Mouse (Mus musculus): Measurements from ENCODE around the gene Acad10.
"Not testable (repeated sequence)": the region's sequence is repeated elsewhere in the genome, so short reads cannot be mapped to it uniquely, and the experiment has no call there.

The Acad10 gene

DNA sequence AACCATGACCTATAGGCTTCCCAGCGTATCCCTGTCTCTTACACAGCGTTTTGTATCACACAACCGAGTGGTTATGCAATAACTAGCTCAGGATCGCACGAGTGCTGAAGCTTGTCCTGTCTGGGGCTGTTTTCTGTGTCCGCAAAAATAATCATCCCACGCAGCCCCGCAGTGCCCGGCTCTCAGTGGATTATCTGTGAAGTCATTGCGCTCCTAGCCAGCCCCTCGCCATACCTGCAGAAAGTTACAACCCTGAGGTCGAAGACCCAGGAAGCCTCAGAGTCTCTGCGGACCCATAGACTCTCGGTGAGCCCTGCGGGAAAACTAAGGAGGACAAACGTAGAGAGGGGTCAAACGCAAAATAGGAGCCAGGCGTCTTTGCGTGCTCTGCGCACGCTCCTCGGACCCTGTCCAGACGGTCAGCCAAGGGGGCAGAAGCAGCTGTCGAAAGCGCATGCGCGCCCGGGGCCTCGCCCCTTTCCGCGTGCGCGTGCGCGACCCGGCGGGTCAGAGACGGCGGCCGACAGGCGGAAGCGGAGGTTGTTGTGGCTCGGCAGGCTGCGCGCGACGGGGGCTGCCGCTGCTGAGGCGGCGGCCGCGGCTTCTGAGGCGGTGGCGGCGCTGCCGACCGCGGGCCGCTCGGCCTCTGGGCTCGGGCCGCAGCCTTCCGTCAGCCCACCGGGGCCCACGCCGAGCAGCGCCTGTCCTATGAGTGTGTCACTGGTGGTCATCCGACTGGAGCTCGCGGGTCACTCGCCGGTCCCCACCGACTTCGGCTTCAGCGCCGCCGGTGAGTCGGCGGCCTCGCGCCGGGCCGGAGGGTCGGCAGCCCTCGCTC, at the start of gene Acad10, which contains the start of gene Brap:
Acad10 (minus strand) TSS at position 456 of the 838 bp plus-strand sequence.
Brap (plus strand) TSS at position 505 of the 838 bp plus-strand sequence.
- DNase-seq (ENCODE audit: low read depth): peak; percentile 97

GRCm38 (mm10) chr5:121704512-121705248, 44.4 kb upstream of the Acad10 start:
- peak; percentile 54 for DNase-seq (ENCODE audit: low read depth)

GRCm38 (mm10) chr5:121703341-121703740, 43.0 kb upstream of the Acad10 start:
- no peak for DNase-seq (ENCODE audit: low read depth)

DNA sequence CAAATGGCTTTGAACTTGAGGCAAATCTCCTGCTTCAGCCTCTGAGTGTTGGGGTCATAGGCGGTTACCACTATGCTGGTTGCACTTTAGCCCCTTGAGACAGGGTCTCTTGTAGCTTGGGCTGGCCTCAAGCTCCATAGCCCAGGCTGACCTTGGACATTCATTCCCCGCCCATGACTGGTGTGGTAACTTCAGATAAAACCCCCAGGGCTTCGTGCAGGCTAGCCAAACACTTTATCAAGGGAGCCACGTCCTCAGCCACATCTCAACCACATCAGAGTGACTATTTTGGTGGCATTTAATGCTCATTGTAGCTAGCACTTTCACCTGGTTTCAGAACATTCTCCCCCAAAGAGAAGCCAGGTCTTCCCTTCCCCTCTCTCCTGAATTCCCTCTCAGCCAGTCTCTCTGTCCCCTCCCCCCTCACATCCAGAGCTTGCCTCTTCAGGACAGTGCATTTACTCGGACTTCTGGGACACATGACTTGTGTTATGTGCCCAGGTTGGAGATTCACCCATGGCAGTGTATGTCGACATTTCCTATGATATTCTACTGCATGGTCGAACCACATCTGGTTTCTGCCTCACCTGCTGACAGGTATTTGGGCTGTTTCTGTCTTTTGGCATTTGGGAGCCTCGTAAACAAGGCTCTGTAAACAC, 40.9 kb upstream of the Acad10 start:
- DNase-seq (ENCODE audit: low read depth): peak; percentile 12

DNA sequence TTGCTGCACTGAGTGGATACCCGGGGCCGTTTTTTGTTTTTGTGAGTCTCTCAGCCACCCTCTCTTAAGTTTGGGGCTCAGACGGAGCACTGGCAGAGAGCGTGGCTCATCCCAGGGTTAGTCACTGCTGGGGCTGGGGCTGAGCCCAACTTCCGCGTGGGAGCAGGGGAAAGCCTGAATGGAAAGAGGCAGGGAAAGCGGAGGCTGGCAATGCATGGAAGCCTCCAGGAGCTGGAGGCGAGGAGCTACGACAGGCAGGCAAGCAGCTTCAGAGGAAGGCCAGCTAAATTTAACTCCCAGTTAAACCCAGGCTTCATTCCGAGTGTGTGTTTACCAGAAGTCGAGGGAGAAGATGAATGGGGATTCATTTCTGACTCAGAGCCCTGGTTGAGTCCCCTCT, 40.2 kb upstream of the Acad10 start:
- peak; percentile 82 for DNase-seq (ENCODE audit: low read depth)

GRCm38 (mm10) chr5:121699891-121700290, 39.6 kb upstream of the Acad10 start:
- no peak for DNase-seq (ENCODE audit: low read depth)

DNA sequence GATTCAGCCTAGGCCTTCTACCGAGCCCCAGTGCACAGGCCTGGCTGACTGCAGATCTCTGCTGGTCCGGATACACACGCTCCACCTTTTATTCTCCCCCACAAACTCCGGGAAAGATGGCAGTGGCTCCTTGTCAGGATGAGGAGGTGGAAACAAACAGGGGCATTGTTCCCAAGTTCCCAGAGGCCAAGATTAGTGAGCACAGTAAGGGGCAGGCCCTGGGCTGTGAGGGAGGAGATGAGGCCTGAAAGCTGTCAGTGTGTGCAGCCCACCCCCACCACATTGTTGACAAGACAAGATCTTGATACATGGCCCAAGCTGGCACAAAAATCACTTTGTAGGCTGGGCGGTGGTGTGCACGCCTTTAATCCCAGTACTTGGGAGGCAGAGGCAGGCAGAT, 36.4 kb upstream of the Acad10 start:
- no peak for DNase-seq (ENCODE audit: low read depth)

- no peak for DNase-seq (ENCODE audit: low read depth)
Observed at GRCm38 (mm10) chr5:121692897-121693296, 32.6 kb upstream of the Acad10 start.

DNA sequence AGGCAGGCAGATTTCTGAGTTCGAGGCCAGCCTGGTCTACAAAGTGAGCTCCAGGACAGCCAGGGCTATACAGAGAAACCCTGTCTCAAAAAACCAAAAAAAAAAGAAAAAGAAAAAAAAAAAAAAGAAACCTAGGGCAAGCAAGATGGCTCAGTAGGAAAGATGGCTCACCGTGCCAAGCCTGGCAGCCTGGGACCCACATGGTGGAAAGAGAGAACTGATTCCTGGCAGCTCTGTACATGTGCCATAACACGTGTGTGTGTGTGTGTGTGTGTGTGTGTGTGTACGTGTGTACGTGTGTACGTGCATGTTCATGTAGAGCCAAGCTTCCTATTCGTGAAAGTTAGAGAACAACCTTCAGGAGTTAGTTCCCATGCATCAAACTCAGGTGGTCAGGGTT, 31.1 kb upstream of the Acad10 start:
- not testable (repeated sequence) for DNase-seq (ENCODE audit: low read depth)

DNA sequence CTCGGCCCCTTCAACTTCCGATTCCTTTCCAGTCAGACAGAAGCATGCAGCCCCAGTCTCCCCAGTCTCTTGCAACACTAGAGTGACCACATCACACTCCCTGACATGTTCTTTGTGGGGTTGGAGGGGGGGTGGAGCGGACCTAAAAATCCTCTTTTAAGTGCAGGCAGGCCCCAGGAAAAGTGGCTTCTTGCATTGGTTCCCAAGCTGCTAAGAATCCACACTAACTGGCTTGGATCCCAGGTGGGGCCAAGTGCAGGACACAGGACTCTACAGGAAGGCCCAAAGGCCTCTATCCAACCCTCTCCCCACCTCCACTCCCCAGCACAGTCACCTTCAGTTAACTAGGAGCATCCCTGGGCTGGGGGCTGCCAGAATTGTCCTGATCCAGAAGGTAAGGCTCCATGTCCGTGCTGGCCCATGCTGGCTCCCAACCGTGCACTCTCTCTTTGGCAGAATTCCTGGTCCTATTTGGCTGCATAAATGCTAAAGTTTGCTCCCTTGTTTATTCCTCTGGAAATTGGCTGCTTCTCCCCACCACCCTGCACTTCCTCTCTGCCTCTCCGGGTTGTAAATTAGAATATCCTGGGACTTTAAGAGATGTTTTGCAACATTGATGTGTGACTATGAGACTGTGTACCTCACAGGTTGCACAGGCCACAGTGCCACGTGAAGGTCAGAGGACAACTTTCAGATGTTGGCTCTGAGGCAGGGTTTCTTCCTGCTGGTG, 30.3 kb upstream of the Acad10 start:
- DNase-seq (ENCODE audit: low read depth): peak; percentile 58

GRCm38 (mm10) chr5:121686113-121686898, 26.0 kb upstream of the Acad10 start:
- DNase-seq (ENCODE audit: low read depth): peak; percentile 17

DNA sequence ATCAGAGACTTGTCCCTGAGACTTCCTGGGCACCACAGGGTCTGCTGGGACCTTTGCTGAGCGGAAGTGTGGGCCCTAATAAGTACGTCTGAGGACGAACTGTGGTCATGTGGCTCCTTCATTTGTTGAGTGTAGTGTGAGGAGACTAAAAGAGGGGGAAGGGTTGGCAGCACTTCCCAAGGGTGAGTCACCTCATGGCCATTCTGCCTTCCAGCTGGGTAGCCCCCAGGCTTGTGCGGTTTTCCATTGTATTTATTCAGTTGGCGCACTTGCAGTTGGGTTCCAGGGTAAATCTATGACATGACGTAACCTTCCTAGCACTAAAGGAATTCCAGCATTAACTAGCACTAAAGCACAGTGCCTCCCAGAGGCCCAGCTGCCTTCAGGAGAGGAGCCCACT, 25.2 kb upstream of the Acad10 start:
- peak; percentile 82 for DNase-seq (ENCODE audit: low read depth)

DNA sequence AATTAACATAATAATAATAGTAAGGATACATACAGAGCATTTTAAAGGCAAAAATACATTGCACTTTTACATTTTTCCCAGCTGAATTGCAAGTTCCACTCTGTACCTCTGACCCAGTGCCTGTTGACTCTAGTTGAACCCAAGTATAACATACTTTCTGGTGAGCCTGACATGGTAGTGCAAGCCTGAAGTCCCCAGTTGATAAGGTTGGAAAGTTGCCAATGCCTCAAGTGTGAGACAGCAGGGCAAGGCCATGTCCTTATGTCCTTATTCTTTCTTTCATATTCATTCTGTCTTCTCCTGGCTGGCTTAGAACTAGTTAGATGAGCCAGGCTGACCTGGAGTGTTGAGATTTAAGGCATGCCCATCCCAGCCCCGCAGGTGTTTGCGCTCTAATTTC, 21.9 kb upstream of the Acad10 start:
- no peak for DNase-seq (ENCODE audit: low read depth)

DNA sequence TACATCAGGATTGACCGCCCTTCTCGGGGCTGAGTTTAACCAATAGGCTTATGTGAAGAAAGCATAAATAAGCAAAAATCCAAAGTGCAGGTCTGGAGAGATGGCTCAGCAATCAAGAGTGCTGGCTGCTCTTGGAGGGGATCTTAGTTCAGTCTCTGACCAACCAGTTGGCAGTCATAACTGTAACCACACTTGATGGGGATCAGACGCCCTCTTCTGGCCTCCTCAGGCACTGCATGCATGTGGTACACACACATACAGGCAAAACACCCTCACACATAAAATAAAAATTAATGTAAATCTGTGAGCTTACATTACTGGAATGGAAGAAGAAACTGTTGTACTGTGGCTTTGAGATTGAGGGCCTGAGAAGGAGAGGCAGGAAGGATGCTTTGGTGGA, 10.1 kb upstream of the Acad10 start:
- DNase-seq (ENCODE audit: low read depth): peak; percentile 50

- peak; percentile 55 for DNase-seq (ENCODE audit: low read depth)
Observed at GRCm38 (mm10) chr5:121668411-121668810, 8.1 kb upstream of the Acad10 start.

- no peak for DNase-seq (ENCODE audit: low read depth)
Observed at GRCm38 (mm10) chr5:121667067-121667466, 6.8 kb upstream of the Acad10 start.

- no peak for DNase-seq (ENCODE audit: low read depth)
Observed at GRCm38 (mm10) chr5:121664971-121665370, 4.7 kb upstream of the Acad10 start.

DNA sequence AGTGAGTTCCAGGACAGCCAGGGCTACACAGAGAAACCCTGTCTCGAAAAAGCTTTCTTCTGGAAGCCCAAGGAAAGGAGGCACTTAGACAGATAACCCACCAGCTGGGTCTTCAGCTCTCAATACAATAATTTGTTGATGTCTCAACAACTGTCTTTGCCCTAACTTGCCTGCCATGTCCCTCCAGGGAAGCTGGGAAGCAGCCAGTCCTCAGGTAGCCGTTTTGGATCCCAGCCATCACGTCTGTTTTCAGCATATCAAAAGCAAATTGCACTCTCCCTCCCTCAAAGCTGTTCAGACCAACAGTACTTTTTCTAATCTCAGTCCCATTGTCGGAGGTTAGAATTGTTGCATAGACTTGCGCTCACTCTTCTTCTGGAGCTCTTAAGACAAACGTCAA, 3.8 kb upstream of the Acad10 start:
- DNase-seq (ENCODE audit: low read depth): no peak

GRCm38 (mm10) chr5:121663456-121663855, 3.1 kb upstream of the Acad10 start:
- DNase-seq (ENCODE audit: low read depth): no peak

GRCm38 (mm10) chr5:121661494-121661893, 1.2 kb upstream of the Acad10 start:
- no peak for DNase-seq (ENCODE audit: low read depth)

- peak; percentile 35 for DNase-seq (ENCODE audit: low read depth)
Observed at GRCm38 (mm10) chr5:121660897-121661254, 562 bp upstream of the Acad10 start.
